Mouse (Mus musculus): ENCODE measurements at regions not wholly inside any gene's neighbourhood (a gene's known extent, or its start where the extent isn't known, plus 50 kb on each side); places are given as distances from the start of the nearest gene placed in this dataset.

DNA sequence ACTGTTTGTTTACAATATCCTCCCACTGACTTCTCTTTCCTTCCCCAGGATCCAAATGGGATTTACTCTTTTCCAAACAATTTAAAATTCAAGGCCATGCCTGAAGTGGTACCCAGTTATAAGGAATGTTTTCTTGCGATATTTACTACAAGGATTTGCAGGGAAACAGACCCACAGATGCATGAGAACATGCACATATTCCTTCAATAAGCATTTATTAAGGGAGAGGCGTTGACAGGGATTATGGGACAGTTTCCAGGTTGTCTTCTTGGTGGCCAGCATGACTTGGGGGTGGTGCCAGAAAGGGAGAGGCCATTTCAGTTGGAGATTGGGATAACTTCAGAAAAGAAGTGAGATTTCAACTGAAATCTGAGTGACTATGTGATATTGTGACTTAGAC, 58.4 kb upstream of the Sptbn1 start:
- WGBS, result 81% methylated on average over 2 of the region's 2 CpGs
- Histone ChIP-seq H3K4me3 (ENCODE audit: low read depth, low read length) (no peak overlapping the region), H3K9ac (ENCODE audit: low read depth, low read length) (no peak overlapping the region), H3K27ac (ENCODE audit: low read depth, low read length) (no peak overlapping the region), H3K4me2 (replicated peaks; ENCODE audit: low read depth, low read length) (no peak overlapping the region), H3K36me3 (ENCODE audit: control insufficient read depth, insufficient read depth, low read length) (no peaks in the 10 kb centered on the region), H3K27me3 (ENCODE audit: control insufficient read depth, insufficient read depth, low read length) (no peaks in the 10 kb centered on the region), H3K4me1 (replicated peaks; ENCODE audit: control insufficient read depth, insufficient read depth, low read length) (no peaks in the 10 kb centered on the region), H3K9me3 (ENCODE audit: control insufficient read depth, low read length) (no peaks in the 10 kb centered on the region)
- DNase-seq (ENCODE audit: low spot score), result no peak
- no peak for ATAC-seq (ENCODE audit: low FRiP score)
